Mouse (Mus musculus): ENCODE data around the gene Vps13a. TPM values are rescaled to one million over a fixed set of nuclear protein-coding genes. Genes with fewer than 3 reads are reported as not detected.

The Vps13a gene
- total and polyA plus RNA-seq, 2 experiments from 2014 or later = 5.9 to 6.6 TPM

DNA sequence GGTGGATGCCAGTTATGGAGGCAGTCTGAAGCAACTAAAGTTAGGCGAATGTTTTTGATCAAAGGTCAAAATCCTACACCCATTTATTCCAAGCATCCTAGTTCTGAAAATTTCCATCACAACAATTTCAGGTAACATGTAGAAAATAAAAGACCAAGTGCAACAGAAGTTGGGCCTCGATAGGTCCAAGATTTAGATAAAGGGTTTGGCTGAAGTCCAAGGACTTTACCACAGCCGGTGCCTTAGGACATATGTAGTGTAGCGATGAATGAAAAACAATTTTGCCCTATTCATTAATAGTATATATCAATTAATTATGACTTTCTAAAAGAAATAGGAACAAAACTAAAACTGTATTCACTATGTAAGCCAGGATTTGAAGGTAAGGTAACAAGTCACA, 157.6 kb downstream of the Vps13a start:
- Histone ChIP-seq H3K4me1 (ENCODE audit: control insufficient read depth, insufficient read depth) (no peaks in the 10 kb centered on the region), H3K9me3 (replicated peaks; ENCODE audit: control insufficient read depth, low read length) (no peaks in the 10 kb centered on the region), H3K9ac (replicated peaks; ENCODE audit: low read depth, low read length) (no peak overlapping the region), H3K4me3 (ENCODE audit: low read depth, low read length) (no peak overlapping the region), H3K27ac (ENCODE audit: low read depth) (no peak overlapping the region), H3K4me2 (ENCODE audit: low read depth, low read length) (no peak overlapping the region), H3K27me3 (ENCODE audit: control insufficient read depth, insufficient read depth, low read length) (no peaks in the 10 kb centered on the region), H3K36me3 (replicated peaks; ENCODE audit: control insufficient read depth, insufficient read depth, low read length) (peaks cover 11% of the 10 kb centered on the region; the same call in 1 of the 2 replicates)
- 73% methylated on average over 4 of the region's 4 CpGs for WGBS
- DNase-seq (ENCODE audit: low spot score) (no peak), ATAC-seq (ENCODE audit: insufficient read depth, low read depth) (no peak)
- TF ChIP-seq CTCF (IDR thresholded peaks at IDR 0.05; ENCODE audit: low read depth) = no peak
- no peak for TF ChIP-seq EP300 (IDR thresholded peaks at IDR 0.05; ENCODE audit: low read depth)

DNA sequence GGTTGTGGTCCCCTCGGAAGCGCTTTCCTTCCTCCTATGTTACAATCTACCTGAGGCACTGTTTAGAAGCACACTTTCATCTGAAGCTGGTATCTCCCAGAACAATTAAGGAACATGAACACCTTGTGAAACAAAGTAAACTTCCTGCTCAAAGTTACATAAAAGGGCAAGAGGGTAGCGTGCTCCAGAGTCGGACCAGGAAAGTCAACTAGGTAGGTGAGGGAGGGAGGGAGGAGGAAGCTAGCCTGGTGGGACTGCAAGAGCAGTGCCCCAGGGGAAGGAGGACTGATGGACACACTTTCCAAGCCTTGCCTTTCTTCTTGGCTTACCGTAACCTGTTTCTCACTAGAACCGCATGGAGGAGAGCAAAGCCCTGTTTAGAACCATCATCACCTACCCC, 173.1 kb downstream of the Vps13a start:
- 90% methylated on average over 6 of the region's 6 CpGs for WGBS
- Histone ChIP-seq H3K9ac (replicated peaks; ENCODE audit: low read depth, low read length) (no peak overlapping the region), H3K27ac (ENCODE audit: low read depth) (no peak overlapping the region), H3K4me3 (ENCODE audit: low read depth, low read length) (no peak overlapping the region), H3K4me1 (ENCODE audit: control insufficient read depth, insufficient read depth) (peaks cover 7% of the 10 kb centered on the region; the same call in 1 of the 2 replicates), H3K4me2 (ENCODE audit: low read depth, low read length) (no peak overlapping the region), H3K36me3 (replicated peaks; ENCODE audit: control insufficient read depth, insufficient read depth, low read length) (peaks cover 10% of the 10 kb centered on the region; the same call in 1 of the 2 replicates), H3K9me3 (replicated peaks; ENCODE audit: control insufficient read depth, low read length) (no peaks in the 10 kb centered on the region), H3K27me3 (ENCODE audit: control insufficient read depth, insufficient read depth, low read length) (no peaks in the 10 kb centered on the region)
- TF ChIP-seq CTCF (IDR thresholded peaks at IDR 0.05; ENCODE audit: low read depth) (no peak), EP300 (IDR thresholded peaks at IDR 0.05; ENCODE audit: low read depth) (no peak)
- no peak for ATAC-seq (ENCODE audit: insufficient read depth, low read depth)
- DNase-seq (ENCODE audit: low spot score) = no peak

DNA sequence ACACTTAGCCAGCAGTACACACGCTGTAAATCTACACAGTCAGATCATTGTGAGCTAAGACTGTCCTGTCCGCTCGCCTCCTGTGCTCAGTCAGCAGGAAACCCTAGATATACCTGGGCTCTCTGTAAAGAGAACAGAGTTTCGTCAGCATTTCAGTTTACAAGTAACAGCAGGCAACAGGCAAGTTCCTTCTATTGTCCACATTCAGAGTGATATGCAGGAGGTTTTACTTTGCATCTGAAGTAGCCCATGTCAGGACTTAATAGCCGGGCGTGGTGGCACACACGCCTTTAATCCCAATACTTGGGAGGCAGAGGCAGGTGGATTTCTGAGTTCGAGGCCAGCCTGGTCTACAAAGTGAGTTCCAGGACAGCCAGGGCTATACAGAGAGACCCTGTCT, 178.7 kb downstream of the Vps13a start:
- no peaks in the 10 kb centered on the region for H3K9me3 ChIP-seq (replicated peaks; ENCODE audit: control insufficient read depth, low read length)
- 0 out of 2 replicates have a peak, but pooled peaks cover 4% of the 10 kb centered on the region for H3K27me3 ChIP-seq (ENCODE audit: control insufficient read depth, insufficient read depth, low read length)
- 73% methylated on average over 8 of the region's 8 CpGs for whole genome bisulfite sequencing
- DNase-seq (ENCODE audit: low spot score) (no peak), ATAC-seq (ENCODE audit: insufficient read depth, low read depth) (no peak)
- H3K9ac ChIP-seq (replicated peaks; ENCODE audit: low read depth, low read length) = no peak overlapping the region
- TF ChIP-seq EP300 (IDR thresholded peaks at IDR 0.05; ENCODE audit: low read depth) = no peak
- H3K4me1 ChIP-seq (ENCODE audit: control insufficient read depth, insufficient read depth) = no peaks in the 10 kb centered on the region
- no peak overlapping the region for H3K4me3 ChIP-seq (ENCODE audit: low read depth, low read length)
- H3K4me2 ChIP-seq (ENCODE audit: low read depth, low read length) = no peak overlapping the region
- no peaks in the 10 kb centered on the region for H3K36me3 ChIP-seq (replicated peaks; ENCODE audit: control insufficient read depth, insufficient read depth, low read length)
- H3K27ac ChIP-seq (ENCODE audit: low read depth) = no peak overlapping the region

DNA sequence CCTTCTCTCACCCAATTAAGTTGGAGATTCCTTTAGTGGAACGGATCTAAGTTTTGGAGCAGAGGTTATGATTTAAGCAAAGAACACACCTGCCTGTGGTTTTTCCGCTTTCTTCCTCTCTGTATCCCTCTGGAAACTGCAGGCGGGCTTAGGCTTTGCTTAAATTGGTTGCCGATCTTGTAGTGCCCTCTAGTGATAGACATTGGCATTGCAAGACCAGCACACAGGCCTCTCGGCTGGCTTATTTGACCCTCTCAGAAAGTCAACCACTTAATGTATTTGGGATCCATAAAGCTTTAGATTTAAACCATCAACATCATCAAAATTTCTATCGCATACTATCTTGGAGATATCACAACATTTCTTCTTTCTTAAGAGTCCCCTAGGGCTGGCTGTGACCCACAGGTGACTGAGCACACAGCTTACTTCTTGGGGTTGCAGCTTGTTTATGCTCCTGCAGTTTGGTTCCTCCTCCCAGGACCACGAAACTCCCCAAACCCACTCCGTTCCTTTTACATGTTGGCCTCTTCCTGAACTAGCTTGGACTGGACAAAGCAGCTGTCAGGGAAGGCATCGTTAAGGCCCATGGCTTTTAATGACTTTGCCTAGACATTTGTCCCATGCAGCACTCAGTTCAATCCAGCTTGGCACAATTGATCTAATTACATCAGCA, 181.3 kb downstream of the Vps13a start:
- Histone ChIP-seq H3K4me3 (ENCODE audit: low read depth, low read length) (no peak overlapping the region), H3K4me1 (ENCODE audit: control insufficient read depth, insufficient read depth) (no peaks in the 10 kb centered on the region), H3K27me3 (ENCODE audit: control insufficient read depth, insufficient read depth, low read length) (0 out of 2 replicates have a peak, but pooled peaks cover 4% of the 10 kb centered on the region), H3K4me2 (ENCODE audit: low read depth, low read length) (no peak overlapping the region), H3K27ac (ENCODE audit: low read depth) (no peak overlapping the region), H3K9ac (replicated peaks; ENCODE audit: low read depth, low read length) (no peak overlapping the region), H3K36me3 (replicated peaks; ENCODE audit: control insufficient read depth, insufficient read depth, low read length) (no peaks in the 10 kb centered on the region), H3K9me3 (replicated peaks; ENCODE audit: control insufficient read depth, low read length) (no peaks in the 10 kb centered on the region)
- TF ChIP-seq EP300 (IDR thresholded peaks at IDR 0.05; ENCODE audit: low read depth) (no peak), CTCF (IDR thresholded peaks at IDR 0.05; ENCODE audit: low read depth) (peak; percentile 95)
- WGBS = 19% methylated on average over 9 of the region's 9 CpGs
- DNase-seq (ENCODE audit: low spot score) = peak; percentile 74
- ATAC-seq (ENCODE audit: insufficient read depth, low read depth) = peak; percentile 63

DNA sequence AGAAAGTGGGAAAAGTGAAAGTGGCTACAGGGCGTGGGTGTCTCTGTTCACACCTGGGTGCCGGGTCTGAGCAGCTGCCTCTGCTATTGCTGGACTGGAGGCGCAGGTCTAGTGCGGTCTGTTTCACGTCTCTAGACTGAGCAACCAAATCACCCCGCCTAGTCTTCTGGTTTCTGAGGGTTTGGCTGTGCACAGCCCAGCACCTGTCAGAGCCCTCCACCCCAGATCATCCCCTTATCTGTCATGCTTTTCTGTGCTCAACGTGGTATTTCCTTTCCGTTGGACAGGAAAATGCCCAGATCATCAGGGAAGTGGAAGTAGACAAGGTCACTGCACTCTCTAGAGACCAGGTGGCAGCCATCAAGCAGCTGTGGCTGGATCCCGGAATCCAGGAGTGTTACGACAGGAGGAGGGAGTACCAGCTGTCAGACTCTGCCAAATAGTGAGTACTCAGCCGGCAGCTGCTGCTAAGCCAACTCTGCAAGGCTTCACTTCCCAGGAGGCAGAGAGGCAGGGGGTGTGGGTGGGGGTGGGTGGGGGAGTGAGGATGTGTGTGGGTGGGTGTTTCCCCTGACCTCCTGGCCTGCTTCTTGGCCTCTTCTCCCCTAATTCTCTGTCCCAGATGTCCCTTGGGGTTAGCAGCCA, 182.0 kb downstream of the Vps13a start:
- DNase-seq (ENCODE audit: low spot score) (no peak), ATAC-seq (ENCODE audit: insufficient read depth, low read depth) (peak; percentile 24; the same call in 1 of the 2 replicates)
- Histone ChIP-seq H3K9me3 (replicated peaks; ENCODE audit: control insufficient read depth, low read length) (no peaks in the 10 kb centered on the region), H3K36me3 (replicated peaks; ENCODE audit: control insufficient read depth, insufficient read depth, low read length) (no peaks in the 10 kb centered on the region), H3K9ac (replicated peaks; ENCODE audit: low read depth, low read length) (no peak overlapping the region), H3K4me1 (ENCODE audit: control insufficient read depth, insufficient read depth) (no peaks in the 10 kb centered on the region), H3K27ac (ENCODE audit: low read depth) (no peak overlapping the region), H3K4me2 (ENCODE audit: low read depth, low read length) (no peak overlapping the region), H3K4me3 (ENCODE audit: low read depth, low read length) (no peak overlapping the region), H3K27me3 (ENCODE audit: control insufficient read depth, insufficient read depth, low read length) (0 out of 2 replicates have a peak, but pooled peaks cover 4% of the 10 kb centered on the region)
- WGBS = 38% methylated on average over 11 of the region's 11 CpGs
- TF ChIP-seq EP300 (IDR thresholded peaks at IDR 0.05; ENCODE audit: low read depth) (no peak), CTCF (IDR thresholded peaks at IDR 0.05; ENCODE audit: low read depth) (no peak)

Measured in heart, postnatal 0 days (tissue).